Mouse (Mus musculus): Measurements from ENCODE around the gene Arl16. TPM values are rescaled to one million over a fixed set of nuclear protein-coding genes. Genes with fewer than 3 reads are reported as not detected.

Gene Arl16
- total and polyA plus RNA-seq, 2 experiments from 2014 or later, result 67.2 to 73.0 TPM

DNA sequence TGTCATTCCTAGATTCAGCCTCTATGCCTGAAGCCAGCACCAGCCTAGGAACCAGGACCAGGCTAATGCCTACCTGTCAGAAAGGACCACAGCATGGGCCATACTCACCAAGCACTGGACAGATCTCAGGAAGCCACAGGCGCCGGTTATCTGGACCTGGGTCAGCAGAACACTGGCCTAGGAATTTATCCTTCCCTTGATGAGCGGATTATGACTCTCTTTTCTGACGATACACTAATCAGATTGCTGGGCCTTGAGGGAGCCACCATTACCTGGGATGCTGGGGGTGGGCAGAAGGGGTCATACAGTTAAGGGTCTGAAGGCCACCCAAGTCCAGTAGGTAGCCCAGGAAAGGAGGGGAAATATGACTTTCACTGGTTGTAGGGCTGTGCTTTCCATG, 14.1 kb downstream of the Arl16 start, which contains the start of gene Pde6g:
Gene Pde6g, minus strand, starts transcription at position 195 of the 400 bp plus-strand sequence.
- H3K4me3 ChIP-seq (ENCODE audit: low read length), result no peak within 1 kb of the TSS
- 0 out of 2 replicates have a peak, but pooled peaks cover 4% of the 10 kb centered on the region for H3K4me1 ChIP-seq (ENCODE audit: insufficient read depth, low read length)
- no peak for ATAC-seq
- no peak for DNase-seq (ENCODE audit: low spot score)
- 92% methylated on average over 4 of the region's 4 CpGs for WGBS
- no peak within 1 kb of the TSS for H3K9ac ChIP-seq (replicated peaks; ENCODE audit: low read length)
- no peak within 1 kb of the TSS for H3K4me2 ChIP-seq (ENCODE audit: low read depth, low read length)
- H3K36me3 ChIP-seq (ENCODE audit: insufficient read depth, low read length), result no peaks in the 10 kb centered on the region
- H3K27ac ChIP-seq, result no peak within 1 kb of the TSS
- no peaks in the 10 kb centered on the region for H3K27me3 ChIP-seq (ENCODE audit: insufficient read depth, low read length)
- no peaks in the 10 kb centered on the region for H3K9me3 ChIP-seq (ENCODE audit: low read length)
- TF ChIP-seq CTCF (IDR thresholded peaks at IDR 0.05; ENCODE audit: low read depth), result no peak

DNA sequence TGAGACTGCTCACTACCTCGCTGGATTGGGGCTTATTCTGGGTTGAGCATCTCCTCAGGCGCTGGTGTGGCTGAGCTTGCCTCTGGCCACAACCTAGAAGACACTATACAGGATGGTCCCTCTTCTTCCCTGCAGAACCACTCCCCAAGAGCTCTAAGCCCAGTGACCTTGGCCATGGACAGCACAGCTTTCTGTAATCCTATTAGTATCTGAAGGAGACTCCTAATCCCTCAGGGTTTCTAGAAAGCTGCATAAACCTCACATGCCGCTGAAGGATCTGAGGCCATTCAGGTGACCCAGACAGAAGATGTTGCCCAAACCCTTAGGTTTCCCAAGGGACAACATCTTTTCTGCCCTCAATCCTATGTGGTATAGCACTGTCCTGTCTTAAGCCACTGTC, 15.2 kb downstream of the Arl16 start:
- Histone ChIP-seq H3K36me3 (ENCODE audit: insufficient read depth, low read length) (no peaks in the 10 kb centered on the region), H3K9ac (replicated peaks; ENCODE audit: low read length) (no peak overlapping the region), H3K4me3 (ENCODE audit: low read length) (no peak overlapping the region), H3K4me1 (ENCODE audit: insufficient read depth, low read length) (0 out of 2 replicates have a peak, but pooled peaks cover 4% of the 10 kb centered on the region), H3K4me2 (ENCODE audit: low read depth, low read length) (no peak overlapping the region), H3K27me3 (ENCODE audit: insufficient read depth, low read length) (no peaks in the 10 kb centered on the region), H3K27ac (no peak overlapping the region), H3K9me3 (ENCODE audit: low read length) (no peaks in the 10 kb centered on the region)
- no peak for DNase-seq (ENCODE audit: low spot score)
- no peak for TF ChIP-seq CTCF (IDR thresholded peaks at IDR 0.05; ENCODE audit: low read depth)
- no peak for ATAC-seq
- 68% methylated on average over 3 of the region's 3 CpGs for WGBS

DNA sequence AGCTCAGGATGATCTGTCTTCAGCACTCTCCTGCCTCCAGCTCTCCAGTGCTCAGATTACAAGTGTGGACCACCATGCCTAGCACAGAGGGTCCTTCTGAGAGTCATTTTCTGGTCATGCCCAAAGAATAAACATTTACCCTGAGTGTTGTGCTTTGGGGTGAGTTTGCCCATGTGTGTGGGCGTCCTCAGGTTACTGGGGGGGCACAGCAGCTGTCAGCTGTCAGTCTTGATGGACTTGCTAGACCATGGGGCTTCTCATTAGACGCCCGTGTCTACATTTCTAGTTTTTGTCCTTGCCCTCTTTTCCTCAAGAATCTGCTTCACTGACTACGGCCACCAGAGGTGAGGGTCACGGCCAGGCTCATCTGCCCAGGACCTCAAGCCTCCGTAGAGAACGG, 20.2 kb downstream of the Arl16 start:
- no peak overlapping the region for H3K4me3 ChIP-seq (ENCODE audit: low read length)
- ATAC-seq (no peak), DNase-seq (ENCODE audit: low spot score) (no peak)
- no peak overlapping the region for H3K4me2 ChIP-seq (ENCODE audit: low read depth, low read length)
- H3K27ac ChIP-seq, result no peak overlapping the region
- H3K9ac ChIP-seq (replicated peaks; ENCODE audit: low read length), result no peak overlapping the region
- no peaks in the 10 kb centered on the region for H3K9me3 ChIP-seq (ENCODE audit: low read length)
- TF ChIP-seq CTCF (IDR thresholded peaks at IDR 0.05; ENCODE audit: low read depth), result no peak
- H3K27me3 ChIP-seq (ENCODE audit: insufficient read depth, low read length), result no peaks in the 10 kb centered on the region
- whole genome bisulfite sequencing, result 84% methylated on average over 7 of the region's 7 CpGs
- H3K36me3 ChIP-seq (ENCODE audit: insufficient read depth, low read length), result no peaks in the 10 kb centered on the region
- no peaks in the 10 kb centered on the region for H3K4me1 ChIP-seq (ENCODE audit: insufficient read depth, low read length)

DNA sequence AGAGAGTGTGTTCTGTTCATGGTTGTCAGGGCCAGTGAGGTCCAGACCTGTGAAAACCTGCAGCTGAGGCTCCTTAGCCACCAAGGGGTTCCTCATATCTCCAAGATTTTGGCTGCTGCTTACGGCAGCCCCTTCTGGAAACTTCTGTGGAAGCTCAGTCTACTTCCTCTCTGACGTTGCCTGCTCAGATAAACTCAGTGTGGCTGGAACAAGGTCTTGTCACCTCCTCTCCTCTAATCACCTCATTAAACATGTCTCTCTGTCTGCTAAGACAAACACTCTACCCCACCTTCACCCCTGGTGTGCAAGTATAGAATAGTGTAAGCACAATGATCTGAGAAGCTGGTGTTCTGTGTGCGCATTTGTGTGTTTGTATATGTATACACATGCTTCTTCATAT, 21.9 kb downstream of the Arl16 start:
- Histone ChIP-seq H3K9ac (replicated peaks; ENCODE audit: low read length) (no peak overlapping the region), H3K4me2 (ENCODE audit: low read depth, low read length) (no peak overlapping the region), H3K27me3 (ENCODE audit: insufficient read depth, low read length) (no peaks in the 10 kb centered on the region), H3K9me3 (ENCODE audit: low read length) (no peaks in the 10 kb centered on the region), H3K4me1 (ENCODE audit: insufficient read depth, low read length) (no peaks in the 10 kb centered on the region), H3K27ac (no peak overlapping the region), H3K36me3 (ENCODE audit: insufficient read depth, low read length) (no peaks in the 10 kb centered on the region), H3K4me3 (ENCODE audit: low read length) (no peak overlapping the region)
- ATAC-seq (no peak), DNase-seq (ENCODE audit: low spot score) (no peak)
- WGBS, result 78% methylated on average over 3 of the region's 3 CpGs
- TF ChIP-seq CTCF (IDR thresholded peaks at IDR 0.05; ENCODE audit: low read depth), result no peak

DNA sequence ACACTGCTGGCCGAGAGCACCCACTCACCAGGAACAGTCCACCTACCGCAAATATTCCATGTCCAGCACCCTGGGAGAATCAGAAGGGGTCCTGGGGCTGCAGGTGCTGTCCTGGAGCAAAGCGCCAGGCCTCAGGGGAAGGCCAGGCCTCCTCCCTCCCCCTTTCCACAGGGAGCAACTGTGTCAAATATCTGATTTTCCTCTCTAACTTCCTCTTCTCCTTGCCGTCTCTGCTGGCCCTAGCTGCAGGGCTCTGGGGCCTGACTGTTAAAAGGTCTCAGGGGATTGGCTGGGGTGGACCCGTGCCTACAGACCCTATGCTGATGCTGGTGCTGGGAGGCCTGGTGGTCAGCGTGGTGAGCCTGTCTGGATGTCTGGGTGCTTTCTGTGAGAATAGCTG, 23.3 kb downstream of the Arl16 start:
- no peak for TF ChIP-seq CTCF (IDR thresholded peaks at IDR 0.05; ENCODE audit: low read depth)
- no peaks in the 10 kb centered on the region for H3K27me3 ChIP-seq (ENCODE audit: insufficient read depth, low read length)
- H3K4me2 ChIP-seq (ENCODE audit: low read depth, low read length), result no peak overlapping the region
- no peaks in the 10 kb centered on the region for H3K9me3 ChIP-seq (ENCODE audit: low read length)
- H3K4me3 ChIP-seq (ENCODE audit: low read length), result no peak overlapping the region
- no peaks in the 10 kb centered on the region for H3K36me3 ChIP-seq (ENCODE audit: insufficient read depth, low read length)
- WGBS, result 75% methylated on average over 6 of the region's 6 CpGs
- no peak for DNase-seq (ENCODE audit: low spot score)
- H3K27ac ChIP-seq, result no peak overlapping the region
- no peak overlapping the region for H3K9ac ChIP-seq (replicated peaks; ENCODE audit: low read length)
- no peaks in the 10 kb centered on the region for H3K4me1 ChIP-seq (ENCODE audit: insufficient read depth, low read length)
- no peak for ATAC-seq

DNA sequence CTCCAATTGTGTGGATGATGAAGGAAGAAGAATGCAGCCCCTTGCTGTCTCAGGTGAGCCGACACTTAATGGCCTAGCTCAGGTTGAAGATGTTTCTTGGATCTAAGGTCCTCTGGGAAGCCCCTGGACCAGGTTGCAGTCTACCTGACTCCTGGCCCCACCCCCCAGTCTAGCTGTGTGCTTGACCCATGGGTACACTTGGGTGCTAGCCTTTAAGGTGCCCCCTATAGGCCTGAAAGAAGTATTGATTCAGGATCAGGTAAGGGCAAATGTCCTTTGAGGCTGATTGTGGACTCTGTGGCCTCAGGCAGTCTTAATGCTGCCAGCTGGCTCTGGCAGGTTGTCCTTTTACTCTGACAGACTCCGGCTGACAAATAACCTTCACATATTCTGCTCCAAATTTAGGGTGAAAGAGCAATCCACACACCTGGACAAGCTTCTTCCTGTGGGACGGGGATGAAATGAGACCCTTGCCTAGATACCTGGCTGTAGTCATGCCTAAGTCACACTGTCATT, 24.6 kb downstream of the Arl16 start:
- Histone ChIP-seq H3K9ac (replicated peaks; ENCODE audit: low read length) (no peak overlapping the region), H3K36me3 (ENCODE audit: insufficient read depth, low read length) (no peaks in the 10 kb centered on the region), H3K4me1 (ENCODE audit: insufficient read depth, low read length) (no peaks in the 10 kb centered on the region), H3K4me2 (ENCODE audit: low read depth, low read length) (no peak overlapping the region), H3K27me3 (ENCODE audit: insufficient read depth, low read length) (no peaks in the 10 kb centered on the region), H3K4me3 (ENCODE audit: low read length) (no peak overlapping the region), H3K27ac (no peak overlapping the region), H3K9me3 (ENCODE audit: low read length) (no peaks in the 10 kb centered on the region)
- TF ChIP-seq CTCF (IDR thresholded peaks at IDR 0.05; ENCODE audit: low read depth), result no peak
- DNase-seq (ENCODE audit: low spot score) (no peak), ATAC-seq (no peak)
- WGBS, result 88% methylated on average over 3 of the region's 3 CpGs

DNA sequence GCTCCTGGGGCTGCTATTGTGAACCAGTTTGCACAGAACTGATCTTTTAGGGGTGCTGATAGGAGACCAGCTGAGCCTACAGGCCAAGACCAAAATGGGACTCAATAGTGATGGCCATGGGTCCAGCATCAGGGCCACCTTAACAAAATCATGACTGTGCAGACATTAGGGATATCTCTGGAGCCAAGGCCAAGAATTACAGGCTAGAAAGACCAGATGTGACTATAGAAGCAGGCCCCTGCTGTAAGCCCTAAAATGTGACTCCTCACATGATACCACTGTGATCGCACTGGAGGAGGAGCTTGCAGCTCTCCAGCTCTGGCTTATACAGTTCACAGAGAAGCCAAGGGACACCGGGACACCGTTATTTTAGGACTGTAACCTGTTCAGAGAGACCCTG, 25.1 kb downstream of the Arl16 start, which contains the start of gene Tspan10:
Gene Tspan10, plus strand, starts transcription at position 301 of the 400 bp plus-strand sequence.
- Histone ChIP-seq H3K27ac (no peak within 1 kb of the TSS), H3K36me3 (ENCODE audit: insufficient read depth, low read length) (no peaks in the 10 kb centered on the region), H3K9me3 (ENCODE audit: low read length) (no peaks in the 10 kb centered on the region), H3K9ac (replicated peaks; ENCODE audit: low read length) (no peak within 1 kb of the TSS), H3K4me1 (ENCODE audit: insufficient read depth, low read length) (no peaks in the 10 kb centered on the region), H3K4me2 (ENCODE audit: low read depth, low read length) (no peak within 1 kb of the TSS), H3K27me3 (ENCODE audit: insufficient read depth, low read length) (no peaks in the 10 kb centered on the region), H3K4me3 (ENCODE audit: low read length) (no peak within 1 kb of the TSS)
- no peak for TF ChIP-seq CTCF (IDR thresholded peaks at IDR 0.05; ENCODE audit: low read depth)
- DNase-seq (ENCODE audit: low spot score) (no peak), ATAC-seq (no peak)
- WGBS, result 88% methylated on average over 3 of the region's 3 CpGs

Measured in hindbrain, postnatal 0 days (tissue).